Mouse (Mus musculus) liver, embryonic 15.5 days (tissue): ENCODE results near the gene Spaca5. TPM values are rescaled to one million over a fixed set of nuclear protein-coding genes. Genes with fewer than 3 reads are reported as not detected.

ENCODE experiments used
- ATAC-seq: fragments of 200-750 bp; cut with Nextera tagmentation; 2 replicates; pipeline ENCODE4 v1.8.0; 2017; ENCODE audit warnings: moderate number of reproducible peaks, mild to moderate bottlenecking, moderate library complexity; ENCODE audit not compliant: insufficient read depth
- H3K27ac ChIP-seq: fragments of 300-500 bp; sonication (generic); replicated peaks from 2 replicates; pipeline ENCODE4 v1.5.1; 2015; ENCODE audit warnings: mild to moderate bottlenecking, inconsistent platforms
- H3K27me3 ChIP-seq: fragments of 300-500 bp; sonication (generic); 2 replicates; pipeline ENCODE4 v1.6.1; 2015; ENCODE audit warnings: mild to moderate bottlenecking, inconsistent platforms
- H3K36me3 ChIP-seq: fragments of 300-500 bp; sonication (generic); replicated peaks from 2 replicates; pipeline ENCODE4 v1.6.1; 2015; ENCODE audit warnings: moderate library complexity, mild to moderate bottlenecking, inconsistent platforms
- H3K4me1 ChIP-seq: fragments of 300-500 bp; sonication (generic); replicated peaks from 2 replicates; pipeline ENCODE4 v1.6.1; 2015; ENCODE audit warnings: inconsistent platforms
- H3K4me2 ChIP-seq: fragments of 300-500 bp; sonication (generic); 2 replicates; pipeline ENCODE4 v1.6.1; 2015; ENCODE audit warnings: moderate library complexity, mild to moderate bottlenecking, inconsistent platforms
- H3K4me3 ChIP-seq: fragments of 300-500 bp; sonication (generic); replicated peaks from 2 replicates; pipeline ENCODE4 v1.5.1; 2015; ENCODE audit warnings: mild to moderate bottlenecking, inconsistent platforms
- H3K9ac ChIP-seq: fragments of 300-500 bp; sonication (generic); 2 replicates; pipeline ENCODE4 v1.6.1; 2015; ENCODE audit warnings: moderate library complexity, mild to moderate bottlenecking, inconsistent platforms
- H3K9me3 ChIP-seq: fragments of 300-500 bp; sonication (generic); replicated peaks from 2 replicates; pipeline ENCODE4 v1.6.1; 2016; ENCODE audit warnings: inconsistent platforms
- WGBS: fragments of 180-500 bp; shearing (Covaris S2); methylation state at CpG from one replicate; pipeline ENCODE4 v1.1.7; 2015; ENCODE audit warnings: mixed read lengths; ENCODE audit not compliant: insufficient replicate concordance; 5-methylcytosine and 5-hydroxymethylcytosine counted together
- polyA plus RNA-seq: library from polyadenylated mRNA; unstranded; fragments of >200 nt; fragmentation: Nextera tagmentation; extraction: Ambion mirVana; gene quantifications from 2 replicates; pipeline ENCODE4 v1.2.1, GENCODE M21; 2015

Gene Spaca5
- not detected in 2 replicates for polyA plus RNA-seq

- H3K4me3 ChIP-seq, result no peak within 1 kb of the TSS
- no peaks in the 10 kb centered on the region for H3K27me3 ChIP-seq
- no peak within 1 kb of the TSS for H3K4me2 ChIP-seq
- no peaks in the 10 kb centered on the region for H3K9me3 ChIP-seq
- H3K36me3 ChIP-seq, result no peaks in the 10 kb centered on the region
- no peak within 1 kb of the TSS for H3K9ac ChIP-seq
- no peaks in the 10 kb centered on the region for H3K4me1 ChIP-seq
- ATAC-seq, result no peak
- no peak within 1 kb of the TSS for H3K27ac ChIP-seq
Observed at GRCm38 (mm10) chrX:21068106-21068505, at the start of gene Spaca5. Gene Spaca5 (plus strand): TSS chrX:21068406.

GRCm38 (mm10) chrX:21061460-21061859, 6.7 kb upstream of the Spaca5 start:
- no peak; the same call in 1 of the 2 replicates for ATAC-seq
- Histone ChIP-seq H3K27me3 (no peaks in the 10 kb centered on the region), H3K4me3 (peak overlapping the region; percentile 64), H3K4me2 (peak overlapping the region; percentile 62), H3K4me1 (no peaks in the 10 kb centered on the region), H3K9ac (peak overlapping the region; percentile 47), H3K27ac (no peak overlapping the region), H3K36me3 (no peaks in the 10 kb centered on the region), H3K9me3 (no peaks in the 10 kb centered on the region)
- WGBS, result 26% methylated on average over 9 of the region's 9 CpGs

- peak within 1 kb of the TSS; percentile 47 for H3K9ac ChIP-seq
- peak within 1 kb of the TSS; percentile 62 for H3K4me2 ChIP-seq
- no peaks in the 10 kb centered on the region for H3K36me3 ChIP-seq
- 17% methylated on average over 25 of the region's 25 CpGs for WGBS
- peak within 1 kb of the TSS; percentile 64 for H3K4me3 ChIP-seq
- peak; percentile 87 for ATAC-seq
- no peaks in the 10 kb centered on the region for H3K27me3 ChIP-seq
- no peaks in the 10 kb centered on the region for H3K4me1 ChIP-seq
- H3K27ac ChIP-seq, result no peak within 1 kb of the TSS
- no peaks in the 10 kb centered on the region for H3K9me3 ChIP-seq
Observed at GRCm38 (mm10) chrX:21061866-21062543, 6.2 kb upstream of the Spaca5 start, which contains the start of gene Zfp182. Gene Zfp182 (minus strand): TSS chrX:21062316.

- Histone ChIP-seq H3K4me3 (peak overlapping the region; percentile 64), H3K9me3 (no peaks in the 10 kb centered on the region), H3K27me3 (no peaks in the 10 kb centered on the region), H3K4me2 (peak overlapping the region; percentile 62), H3K27ac (no peak overlapping the region), H3K36me3 (no peaks in the 10 kb centered on the region), H3K9ac (no peak overlapping the region), H3K4me1 (no peaks in the 10 kb centered on the region)
- ATAC-seq, result no peak
- WGBS, result 63% methylated on average over 3 of the region's 3 CpGs
Observed at GRCm38 (mm10) chrX:21062544-21062890, 5.7 kb upstream of the Spaca5 start.

GRCm38 (mm10) chrX:21088645-21088982, 20.4 kb downstream of the Spaca5 start:
- 30% methylated on average over 6 of the region's 6 CpGs for WGBS
- Histone ChIP-seq H3K9ac (no peak overlapping the region), H3K4me1 (no peaks in the 10 kb centered on the region), H3K9me3 (no peaks in the 10 kb centered on the region), H3K4me3 (peak overlapping the region; percentile 50), H3K36me3 (no peaks in the 10 kb centered on the region), H3K27ac (no peak overlapping the region), H3K4me2 (peak overlapping the region; percentile 61), H3K27me3 (no peaks in the 10 kb centered on the region)
- no peak for ATAC-seq

- H3K27me3 ChIP-seq, result no peaks in the 10 kb centered on the region
- H3K9me3 ChIP-seq, result no peaks in the 10 kb centered on the region
- no peak for ATAC-seq
- WGBS, result 17% methylated on average over 27 of the region's 27 CpGs
- H3K4me1 ChIP-seq, result no peaks in the 10 kb centered on the region
- peak within 1 kb of the TSS; percentile 50 for H3K4me3 ChIP-seq
- H3K36me3 ChIP-seq, result no peaks in the 10 kb centered on the region
- no peak within 1 kb of the TSS for H3K9ac ChIP-seq
- peak within 1 kb of the TSS; percentile 61 for H3K4me2 ChIP-seq
- no peak within 1 kb of the TSS for H3K27ac ChIP-seq
Observed at GRCm38 (mm10) chrX:21088983-21089866, 21.0 kb downstream of the Spaca5 start, which contains the start of gene Zfp300. Gene Zfp300 (minus strand): TSS chrX:21089527.

- Histone ChIP-seq H3K9me3 (no peaks in the 10 kb centered on the region), H3K4me3 (no peak overlapping the region), H3K4me2 (peak overlapping the region; percentile 61), H3K36me3 (no peaks in the 10 kb centered on the region), H3K4me1 (no peaks in the 10 kb centered on the region), H3K27me3 (no peaks in the 10 kb centered on the region), H3K9ac (no peak overlapping the region), H3K27ac (no peak overlapping the region)
- no peak for ATAC-seq
- WGBS, result 49% methylated on average over 7 of the region's 7 CpGs
Observed at GRCm38 (mm10) chrX:21089867-21090239, 21.6 kb downstream of the Spaca5 start.

GRCm38 (mm10) chrX:21115520-21115919, 47.3 kb downstream of the Spaca5 start, which contains the start of gene Ssxa1:
Gene Ssxa1 (plus strand): TSS chrX:21115820.
- H3K36me3 ChIP-seq, result no peaks in the 10 kb centered on the region
- H3K9me3 ChIP-seq, result no peaks in the 10 kb centered on the region
- WGBS, result 62% methylated on average over 4 of the region's 4 CpGs
- H3K4me3 ChIP-seq, result no peak within 1 kb of the TSS
- H3K27me3 ChIP-seq, result no peaks in the 10 kb centered on the region
- ATAC-seq, result no peak
- no peak within 1 kb of the TSS for H3K9ac ChIP-seq
- H3K4me1 ChIP-seq, result no peaks in the 10 kb centered on the region
- H3K27ac ChIP-seq, result no peak within 1 kb of the TSS
- no peak within 1 kb of the TSS for H3K4me2 ChIP-seq

Other genes starting within 250 kb of the Spaca5 start
- gene Timp1, start 198.2 kb upstream of the Spaca5 start, polyA plus RNA-seq, result 2.0 and 2.2 TPM in 2 replicates
- gene Syn1, start 147.4 kb upstream of the Spaca5 start, polyA plus RNA-seq, result 0.06 and 0.09 TPM in 2 replicates
- gene Cfp, start 136.9 kb upstream of the Spaca5 start, polyA plus RNA-seq, result 39.0 and 51.4 TPM in 2 replicates
- gene Elk1, start 117.8 kb upstream of the Spaca5 start, polyA plus RNA-seq, result 2.2 TPM in 2 replicates
- 31.1 and 38.3 TPM in 2 replicates for gene Uxt, start 106.4 kb upstream of the Spaca5 start, polyA plus RNA-seq
- gene Zfp182, start 6.1 kb upstream of the Spaca5 start, polyA plus RNA-seq, result 1.4 and 1.5 TPM in 2 replicates
- gene Zfp300, start 21.1 kb downstream of the Spaca5 start, polyA plus RNA-seq, result 0.06 and 0.14 TPM in 2 replicates
- gene Ssxa1, start 47.4 kb downstream of the Spaca5 start, polyA plus RNA-seq, result not detected in 2 replicates
- gene Gm21876, start 107.2 kb downstream of the Spaca5 start, polyA plus RNA-seq, result not detected in 2 replicates